Mouse (Mus musculus): ENCODE results near the gene Clip4. TPM values are rescaled to one million over a fixed set of nuclear protein-coding genes. Genes with fewer than 3 reads are reported as not detected.
A peak's percentile ranks its signal among the peaks of the same experiment; 100 is the strongest.

Clip4 gene
- polyA plus RNA-seq, 1 experiment, result 0.72 TPM

DNA sequence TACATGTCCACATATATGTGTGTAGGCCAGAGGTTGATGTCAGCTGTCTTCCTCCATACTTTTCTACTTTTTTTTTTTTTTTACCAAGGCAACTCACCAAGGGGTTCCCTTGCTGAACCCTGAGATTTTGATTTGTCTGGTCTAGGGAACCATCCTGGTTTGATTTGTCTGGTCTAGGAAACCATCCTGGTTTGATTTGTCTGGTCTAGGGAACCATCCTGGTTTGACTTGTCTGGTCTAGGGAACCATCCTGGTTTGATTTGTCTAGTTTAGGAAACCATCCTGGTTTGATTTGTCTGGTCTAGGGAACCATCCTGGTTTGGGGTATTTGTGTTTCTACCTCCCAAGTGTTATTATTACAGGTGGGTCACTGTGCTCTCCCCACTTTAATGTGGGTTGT is 18.2 kb downstream of the Clip4 start:
- TF ChIP-seq POLR2A (IDR thresholded peaks at IDR 0.05; ENCODE audit: low read depth, low read length) (no peak), CTCF (IDR thresholded peaks at IDR 0.05; ENCODE audit: extremely low read depth, insufficient read length, insufficient replicate concordance, low read depth, low read length) (no peak)
- Histone ChIP-seq H3K27me3 (ENCODE audit: control insufficient read depth, insufficient read depth, low read length) (no peaks in the 10 kb centered on the region), H3K36me3 (ENCODE audit: control insufficient read depth, insufficient read depth, low read length) (no peaks in the 10 kb centered on the region), H3K4me3 (ENCODE audit: low read depth, low read length) (no peak overlapping the region), H3K27ac (ENCODE audit: insufficient read depth, low read depth, low read length) (no peak overlapping the region), H3K4me1 (ENCODE audit: control insufficient read depth, insufficient read depth, insufficient read length, low read length) (no peaks in the 10 kb centered on the region)

DNA sequence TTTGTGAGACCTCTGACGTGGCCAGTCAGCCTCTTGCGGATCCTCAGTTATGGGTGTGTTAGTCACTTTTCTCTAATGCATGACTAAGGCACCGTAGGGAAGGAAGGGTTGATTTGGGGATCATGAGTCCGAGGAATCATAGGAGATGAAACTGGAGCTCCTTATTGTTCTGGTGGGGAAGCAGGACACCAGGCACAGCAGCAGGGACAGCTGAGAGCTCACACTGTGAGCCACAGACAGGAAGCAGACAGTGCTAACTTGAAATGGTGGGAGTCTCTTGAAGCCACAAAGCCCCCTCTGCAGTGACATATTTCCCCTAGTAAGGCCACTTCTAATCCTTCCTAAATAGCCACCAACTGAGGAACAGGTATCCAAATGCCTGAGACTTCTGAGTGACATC is 22.8 kb downstream of the Clip4 start:
- no peaks in the 10 kb centered on the region for H3K36me3 ChIP-seq (ENCODE audit: control insufficient read depth, insufficient read depth, low read length)
- no peak overlapping the region for H3K27ac ChIP-seq (ENCODE audit: insufficient read depth, low read depth, low read length)
- no peak for TF ChIP-seq POLR2A (IDR thresholded peaks at IDR 0.05; ENCODE audit: low read depth, low read length)
- TF ChIP-seq CTCF (IDR thresholded peaks at IDR 0.05; ENCODE audit: extremely low read depth, insufficient read length, insufficient replicate concordance, low read depth, low read length), result no peak
- 75% methylated on average over 4 of the region's 4 CpGs for WGBS
- no peaks in the 10 kb centered on the region for H3K27me3 ChIP-seq (ENCODE audit: control insufficient read depth, insufficient read depth, low read length)
- no peak overlapping the region for H3K4me3 ChIP-seq (ENCODE audit: low read depth, low read length)
- H3K4me1 ChIP-seq (ENCODE audit: control insufficient read depth, insufficient read depth, insufficient read length, low read length), result no peaks in the 10 kb centered on the region

DNA sequence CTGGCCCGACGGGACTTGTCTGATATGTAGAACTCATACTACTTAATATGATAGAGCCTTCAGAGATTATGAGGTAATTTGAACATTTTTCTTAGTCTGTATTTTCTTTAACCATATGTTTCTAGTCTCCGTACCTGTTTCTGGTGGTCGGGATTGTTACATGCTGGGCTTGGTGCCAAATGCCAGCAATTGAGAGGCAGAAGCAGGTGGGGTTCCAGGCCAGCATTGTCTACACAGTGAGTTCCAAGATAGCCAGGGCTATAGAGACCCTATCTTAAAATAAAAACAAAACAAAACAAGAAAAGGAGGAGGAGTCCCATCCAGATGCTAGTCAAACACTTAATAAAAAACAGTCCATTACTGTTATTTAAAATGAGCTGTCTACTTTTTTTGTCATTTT is 23.3 kb downstream of the Clip4 start:
- Histone ChIP-seq H3K27me3 (ENCODE audit: control insufficient read depth, insufficient read depth, low read length) (no peaks in the 10 kb centered on the region), H3K36me3 (ENCODE audit: control insufficient read depth, insufficient read depth, low read length) (no peaks in the 10 kb centered on the region), H3K4me1 (ENCODE audit: control insufficient read depth, insufficient read depth, insufficient read length, low read length) (no peaks in the 10 kb centered on the region), H3K4me3 (ENCODE audit: low read depth, low read length) (no peak overlapping the region), H3K27ac (ENCODE audit: insufficient read depth, low read depth, low read length) (no peak overlapping the region)
- TF ChIP-seq CTCF (IDR thresholded peaks at IDR 0.05; ENCODE audit: extremely low read depth, insufficient read length, insufficient replicate concordance, low read depth, low read length), result no peak
- TF ChIP-seq POLR2A (IDR thresholded peaks at IDR 0.05; ENCODE audit: low read depth, low read length), result no peak
- WGBS, result 29% methylated on average over 4 of the region's 4 CpGs

- no peak for TF ChIP-seq CTCF (IDR thresholded peaks at IDR 0.05; ENCODE audit: extremely low read depth, insufficient read length, insufficient replicate concordance, low read depth, low read length)
- TF ChIP-seq POLR2A (IDR thresholded peaks at IDR 0.05; ENCODE audit: low read depth, low read length), result no peak
- Histone ChIP-seq H3K36me3 (ENCODE audit: control insufficient read depth, insufficient read depth, low read length) (no peaks in the 10 kb centered on the region), H3K27me3 (ENCODE audit: control insufficient read depth, insufficient read depth, low read length) (no peaks in the 10 kb centered on the region), H3K4me3 (ENCODE audit: low read depth, low read length) (no peak overlapping the region), H3K27ac (ENCODE audit: insufficient read depth, low read depth, low read length) (peak overlapping the region; percentile 3; the same call in 1 of the 2 replicates), H3K4me1 (ENCODE audit: control insufficient read depth, insufficient read depth, insufficient read length, low read length) (no peaks in the 10 kb centered on the region)
- 75% methylated on average over 15 of the region's 15 CpGs for WGBS
Measured at GRCm38 (mm10) chr17:71795521-71796205, 27.4 kb downstream of the Clip4 start.

DNA sequence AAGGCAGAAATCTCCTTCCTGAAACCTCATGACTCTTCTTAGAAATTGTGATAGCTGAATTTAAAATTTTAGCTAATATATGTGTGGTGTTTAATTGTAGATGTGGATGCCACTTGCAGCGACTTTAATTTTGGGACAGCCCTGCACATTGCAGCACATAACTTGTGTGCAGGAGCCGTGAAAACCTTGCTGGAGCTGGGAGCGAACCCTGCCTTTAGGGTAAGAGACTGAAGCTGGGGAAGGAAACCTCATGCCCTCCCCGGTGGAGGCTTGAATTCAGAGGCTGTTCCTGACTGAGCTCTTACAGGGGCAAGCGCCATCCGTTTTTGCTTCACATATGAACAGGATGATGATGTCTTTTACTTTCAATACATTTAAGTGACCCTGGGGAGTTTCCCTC is 35.2 kb downstream of the Clip4 start:
- Histone ChIP-seq H3K4me1 (ENCODE audit: control insufficient read depth, insufficient read depth, insufficient read length, low read length) (no peaks in the 10 kb centered on the region), H3K4me3 (ENCODE audit: low read depth, low read length) (no peak overlapping the region), H3K27me3 (ENCODE audit: control insufficient read depth, insufficient read depth, low read length) (no peaks in the 10 kb centered on the region), H3K36me3 (ENCODE audit: control insufficient read depth, insufficient read depth, low read length) (no peaks in the 10 kb centered on the region), H3K27ac (ENCODE audit: insufficient read depth, low read depth, low read length) (no peak overlapping the region)
- TF ChIP-seq POLR2A (IDR thresholded peaks at IDR 0.05; ENCODE audit: low read depth, low read length) (no peak), CTCF (IDR thresholded peaks at IDR 0.05; ENCODE audit: extremely low read depth, insufficient read length, insufficient replicate concordance, low read depth, low read length) (no peak)
- 88% methylated on average over 6 of the region's 6 CpGs for WGBS

DNA sequence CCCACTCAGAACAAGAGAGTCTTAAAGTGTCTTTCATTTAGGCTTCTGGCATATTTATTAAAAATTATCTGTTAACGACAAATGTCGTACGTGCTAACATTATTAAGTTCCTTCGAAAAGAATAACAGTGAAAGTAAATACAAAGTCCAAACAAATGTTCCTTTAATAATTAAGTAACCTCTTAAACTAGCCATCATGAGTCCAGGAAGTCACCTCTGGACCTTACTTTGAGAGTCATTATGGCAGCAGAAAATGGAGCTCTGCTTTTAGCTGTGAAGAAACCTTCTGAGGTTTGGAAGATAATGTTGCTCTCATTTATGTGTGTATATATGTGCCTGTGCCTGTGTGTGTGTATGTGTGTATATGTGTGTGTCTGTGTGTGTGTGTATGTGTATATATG is 35.6 kb downstream of the Clip4 start:
- no peak overlapping the region for H3K27ac ChIP-seq (ENCODE audit: insufficient read depth, low read depth, low read length)
- no peak for TF ChIP-seq POLR2A (IDR thresholded peaks at IDR 0.05; ENCODE audit: low read depth, low read length)
- H3K4me1 ChIP-seq (ENCODE audit: control insufficient read depth, insufficient read depth, insufficient read length, low read length), result no peaks in the 10 kb centered on the region
- no peak overlapping the region for H3K4me3 ChIP-seq (ENCODE audit: low read depth, low read length)
- H3K27me3 ChIP-seq (ENCODE audit: control insufficient read depth, insufficient read depth, low read length), result no peaks in the 10 kb centered on the region
- no peaks in the 10 kb centered on the region for H3K36me3 ChIP-seq (ENCODE audit: control insufficient read depth, insufficient read depth, low read length)
- WGBS, result 64% methylated on average over 4 of the region's 4 CpGs

DNA sequence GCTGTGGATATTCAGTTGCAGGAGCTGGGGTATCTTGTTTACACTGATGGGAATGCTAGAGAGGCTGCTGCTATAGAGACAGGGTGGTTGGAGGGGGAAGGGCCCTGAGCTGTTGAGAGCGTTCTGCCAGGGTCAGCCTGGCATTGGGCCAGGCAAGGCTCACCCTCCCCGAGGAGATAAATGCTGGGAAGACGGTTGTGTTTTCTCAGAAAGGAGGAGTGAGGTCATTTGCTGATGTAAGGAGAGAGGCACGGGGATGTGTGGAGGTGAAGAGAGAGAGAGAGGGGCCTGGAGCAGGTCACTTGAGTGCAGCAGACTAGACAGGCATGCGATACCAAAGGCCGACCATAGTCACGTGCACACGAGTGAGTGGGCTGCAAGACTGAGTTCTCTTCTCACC is 42.8 kb downstream of the Clip4 start:
- Histone ChIP-seq H3K27me3 (ENCODE audit: control insufficient read depth, insufficient read depth, low read length) (no peaks in the 10 kb centered on the region), H3K27ac (ENCODE audit: insufficient read depth, low read depth, low read length) (no peak overlapping the region), H3K4me3 (ENCODE audit: low read depth, low read length) (no peak overlapping the region), H3K36me3 (ENCODE audit: control insufficient read depth, insufficient read depth, low read length) (no peaks in the 10 kb centered on the region), H3K4me1 (ENCODE audit: control insufficient read depth, insufficient read depth, insufficient read length, low read length) (no peaks in the 10 kb centered on the region)
- WGBS, result 38% methylated on average over 8 of the region's 8 CpGs
- TF ChIP-seq CTCF (IDR thresholded peaks at IDR 0.05; ENCODE audit: extremely low read depth, insufficient read length, insufficient replicate concordance, low read depth, low read length) (no peak), POLR2A (IDR thresholded peaks at IDR 0.05; ENCODE audit: low read depth, low read length) (no peak)
